Mouse (Mus musculus) heart, embryonic 16.5 days (tissue): ENCODE measurements around the gene Knop1. TPM values are rescaled to one million over a fixed set of nuclear protein-coding genes. Genes with fewer than 3 reads are reported as not detected.

Experiments
- ATAC-seq: fragments of 200-750 bp; cut with Nextera tagmentation; replicated peaks from 2 replicates; pipeline ENCODE4 v1.8.0; 2017; ENCODE audit warnings: moderate number of reproducible peaks; ENCODE audit not compliant: insufficient read depth, low FRiP score; ENCODE audit errors: extremely low read depth
- H3K27ac ChIP-seq: fragments of 300-500 bp; sonication (generic); 2 replicates; pipeline ENCODE4 v1.5.1; 2014; ENCODE audit warnings: mild to moderate bottlenecking, low read length, control low read depth, moderate library complexity
- H3K27me3 ChIP-seq: fragments of 300-500 bp; sonication (generic); 2 replicates; pipeline ENCODE4 v1.6.1; 2014; ENCODE audit warnings: low read length, mixed read lengths; ENCODE audit not compliant: control insufficient read depth, insufficient read depth
- H3K36me3 ChIP-seq: fragments of 300-500 bp; sonication (generic); 2 replicates; pipeline ENCODE4 v1.6.1; 2014; ENCODE audit not compliant: control insufficient read depth, insufficient read depth
- H3K4me1 ChIP-seq: fragments of 300-500 bp; sonication (generic); 2 replicates; pipeline ENCODE4 v1.6.1; 2014; ENCODE audit warnings: low read length, mixed read lengths; ENCODE audit not compliant: control insufficient read depth, insufficient read depth
- H3K4me2 ChIP-seq: fragments of 300-500 bp; sonication (generic); 2 replicates; pipeline ENCODE4 v1.6.1; 2014; ENCODE audit warnings: low read depth, mild to moderate bottlenecking, control low read depth, low read length
- H3K4me3 ChIP-seq: fragments of 300-500 bp; sonication (generic); 2 replicates; pipeline ENCODE4 v1.5.1; 2014; ENCODE audit warnings: mild to moderate bottlenecking, control low read depth, low read length
- H3K9ac ChIP-seq: fragments of 300-500 bp; sonication (generic); 2 replicates; pipeline ENCODE4 v1.6.1; 2014; ENCODE audit warnings: low read length, control low read depth
- H3K9me3 ChIP-seq: fragments of 300-500 bp; sonication (generic); replicated peaks from 2 replicates; pipeline ENCODE4 v1.6.1; 2016; ENCODE audit warnings: low read length; ENCODE audit not compliant: control insufficient read depth
- WGBS: fragments of 180-500 bp; shearing (Covaris S2); extraction: QIAGEN DNeasy Blood & Tissue Kit; methylation state at CpG from one replicate; pipeline ENCODE4 v1.1.7; 2014; 5-methylcytosine and 5-hydroxymethylcytosine counted together
- polyA plus RNA-seq: library from polyadenylated mRNA; unstranded; fragments of >200 nt; fragmentation: Nextera tagmentation; extraction: Ambion mirVana; gene quantifications from 2 replicates; pipeline ENCODE4 v1.2.1, GENCODE M21; 2015

The Knop1 gene
- polyA plus RNA-seq, 1 experiment from 2014 or later: 42.8 TPM

DNA sequence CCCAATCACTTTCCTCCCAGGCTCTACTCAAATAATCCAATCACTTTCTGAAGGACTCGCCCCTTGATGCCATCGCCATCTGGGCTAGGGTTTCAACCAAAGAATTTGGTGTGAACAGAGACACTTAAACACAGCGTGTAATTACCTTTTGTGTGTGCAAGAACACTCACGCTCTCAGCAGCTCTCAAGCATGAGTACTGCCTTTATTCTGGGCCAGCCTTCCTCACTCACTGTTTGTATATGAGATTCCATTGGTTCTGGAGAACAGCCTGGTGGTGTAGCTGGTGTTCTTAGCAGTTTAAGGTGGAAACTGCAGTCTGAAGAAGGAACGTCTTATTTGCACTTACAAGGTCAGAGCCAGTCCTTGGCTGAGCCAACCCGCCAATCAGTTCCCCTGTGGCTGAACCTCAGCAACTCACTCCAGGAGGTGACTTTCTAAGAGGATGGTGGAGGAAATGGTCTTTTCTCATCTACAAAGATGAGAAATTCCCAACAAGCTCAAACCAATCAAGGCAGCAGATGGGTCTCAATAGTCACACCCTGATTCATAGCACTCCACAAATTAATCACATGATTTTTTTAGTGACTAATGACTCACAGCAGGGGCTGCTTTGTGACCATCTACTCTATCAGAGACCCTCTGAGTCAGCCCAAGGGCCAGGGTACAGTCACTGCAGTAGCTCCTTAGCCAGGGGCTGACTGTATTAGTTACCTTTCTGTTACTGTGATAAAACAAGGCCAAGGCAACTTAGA is 31.4 kb upstream of the Knop1 start:
- H3K36me3 ChIP-seq: no peaks in the 10 kb centered on the region
- no peaks in the 10 kb centered on the region for H3K27me3 ChIP-seq
- WGBS: 53% methylated on average over 6 of the region's 6 CpGs
- no peak overlapping the region for H3K4me3 ChIP-seq
- no peak overlapping the region for H3K4me2 ChIP-seq
- H3K9ac ChIP-seq: no peak overlapping the region
- no peak overlapping the region for H3K27ac ChIP-seq
- no peak for ATAC-seq
- no peaks in the 10 kb centered on the region for H3K9me3 ChIP-seq
- no peaks in the 10 kb centered on the region for H3K4me1 ChIP-seq

DNA sequence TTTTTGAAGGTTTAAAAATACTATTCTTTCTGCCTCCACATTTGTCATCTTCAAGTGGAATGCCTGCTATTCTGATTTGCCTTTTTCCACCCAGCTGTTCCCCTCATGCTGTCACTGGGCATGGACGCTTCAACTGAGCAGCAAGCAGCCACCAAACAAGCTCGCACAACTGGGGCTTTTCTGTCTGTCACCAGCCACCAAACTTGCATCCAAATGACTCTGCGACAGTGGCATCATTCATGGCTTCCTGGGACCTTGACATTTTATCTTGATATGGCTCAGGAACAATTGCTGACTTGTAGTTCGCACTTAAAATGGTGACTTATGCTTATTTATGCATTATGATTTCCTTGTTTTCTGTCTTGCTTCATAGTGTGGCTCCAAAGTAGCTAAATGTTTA is 28.9 kb upstream of the Knop1 start:
- Histone ChIP-seq H3K4me3 (no peak overlapping the region), H3K36me3 (no peaks in the 10 kb centered on the region), H3K27ac (no peak overlapping the region), H3K27me3 (no peaks in the 10 kb centered on the region), H3K9me3 (no peaks in the 10 kb centered on the region), H3K4me1 (no peaks in the 10 kb centered on the region), H3K9ac (no peak overlapping the region), H3K4me2 (no peak overlapping the region)
- ATAC-seq: no peak
- WGBS: 71% methylated on average over 4 of the region's 4 CpGs

- ATAC-seq: no peak
- H3K9ac ChIP-seq: no peak overlapping the region
- H3K4me3 ChIP-seq: no peak overlapping the region
- H3K4me2 ChIP-seq: no peak overlapping the region
- no peaks in the 10 kb centered on the region for H3K36me3 ChIP-seq
- H3K4me1 ChIP-seq: no peaks in the 10 kb centered on the region
- no peaks in the 10 kb centered on the region for H3K27me3 ChIP-seq
- 54% methylated on average over 4 of the region's 4 CpGs for WGBS
- no peaks in the 10 kb centered on the region for H3K9me3 ChIP-seq
- no peak overlapping the region for H3K27ac ChIP-seq
Observed at GRCm38 (mm10) chr7:118883957-118884356, 27.9 kb upstream of the Knop1 start.

DNA sequence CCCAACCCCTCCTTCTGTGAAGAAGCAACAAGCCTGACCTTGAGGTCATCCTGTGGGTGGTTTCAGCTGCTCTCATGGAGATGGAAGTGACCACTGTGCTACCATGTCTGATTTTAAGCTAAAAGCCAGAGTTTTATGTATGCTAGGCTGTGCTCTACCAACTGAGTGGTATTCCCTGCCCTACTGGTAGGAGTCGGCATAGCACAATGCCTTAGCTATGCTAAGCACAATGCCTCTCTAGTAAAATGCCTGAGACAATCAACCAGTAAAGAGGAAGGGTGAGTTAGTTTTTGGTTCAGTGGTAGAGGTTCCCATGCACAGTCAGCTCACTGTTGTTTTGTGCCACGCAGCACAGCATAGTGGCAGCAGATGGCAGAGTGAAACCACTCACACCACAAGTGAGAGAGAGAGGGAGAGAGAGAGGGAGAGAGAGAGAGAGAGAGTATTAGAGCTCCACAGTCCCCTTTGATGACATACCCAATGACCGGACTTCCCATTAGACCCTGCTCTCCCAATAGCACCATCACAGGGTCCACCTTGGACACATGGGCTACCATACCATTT is 23.5 kb upstream of the Knop1 start:
- no peak overlapping the region for H3K4me2 ChIP-seq
- H3K4me1 ChIP-seq: no peaks in the 10 kb centered on the region
- no peak overlapping the region for H3K27ac ChIP-seq
- H3K9ac ChIP-seq: no peak overlapping the region
- WGBS: 84% methylated on average over 3 of the region's 3 CpGs
- no peaks in the 10 kb centered on the region for H3K36me3 ChIP-seq
- ATAC-seq: no peak
- no peak overlapping the region for H3K4me3 ChIP-seq
- no peaks in the 10 kb centered on the region for H3K9me3 ChIP-seq
- no peaks in the 10 kb centered on the region for H3K27me3 ChIP-seq

GRCm38 (mm10) chr7:118865362-118865761 is 9.3 kb upstream of the Knop1 start:
- H3K4me1 ChIP-seq: no peaks in the 10 kb centered on the region
- no peaks in the 10 kb centered on the region for H3K9me3 ChIP-seq
- no peak overlapping the region for H3K9ac ChIP-seq
- 46% methylated on average over 2 of the region's 2 CpGs for WGBS
- H3K27ac ChIP-seq: no peak overlapping the region
- H3K36me3 ChIP-seq: no peaks in the 10 kb centered on the region
- ATAC-seq: no peak
- H3K27me3 ChIP-seq: no peaks in the 10 kb centered on the region
- H3K4me2 ChIP-seq: no peak overlapping the region
- no peak overlapping the region for H3K4me3 ChIP-seq

DNA sequence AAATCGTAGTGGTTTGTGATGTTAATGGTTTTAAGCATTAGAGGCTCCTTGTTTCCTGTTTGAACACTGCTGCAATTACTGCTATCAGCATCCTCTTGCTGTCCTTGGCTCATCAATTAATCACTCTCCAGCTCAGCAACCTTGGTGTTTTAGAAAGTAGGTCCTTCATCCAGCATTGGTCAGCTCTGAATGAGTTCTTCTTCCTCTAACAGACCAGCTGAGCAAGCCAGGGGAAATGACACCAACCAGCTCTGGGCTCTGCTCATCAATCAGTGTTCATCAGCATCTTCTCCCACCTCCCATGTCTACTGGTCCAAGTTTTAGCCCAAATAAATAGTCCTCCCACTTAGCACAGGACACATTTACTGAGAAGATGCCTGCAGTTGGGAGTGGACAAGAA is 2.6 kb upstream of the Knop1 start:
- no peaks in the 10 kb centered on the region for H3K36me3 ChIP-seq
- no peaks in the 10 kb centered on the region for H3K27me3 ChIP-seq
- no peak overlapping the region for H3K27ac ChIP-seq
- ATAC-seq: no peak
- WGBS: 80% methylated on average over 1 of the region's 1 CpGs
- no peaks in the 10 kb centered on the region for H3K9me3 ChIP-seq
- H3K9ac ChIP-seq: no peak overlapping the region
- H3K4me2 ChIP-seq: no peak overlapping the region
- H3K4me1 ChIP-seq: peaks cover 12% of the 10 kb centered on the region
- H3K4me3 ChIP-seq: no peak overlapping the region

DNA sequence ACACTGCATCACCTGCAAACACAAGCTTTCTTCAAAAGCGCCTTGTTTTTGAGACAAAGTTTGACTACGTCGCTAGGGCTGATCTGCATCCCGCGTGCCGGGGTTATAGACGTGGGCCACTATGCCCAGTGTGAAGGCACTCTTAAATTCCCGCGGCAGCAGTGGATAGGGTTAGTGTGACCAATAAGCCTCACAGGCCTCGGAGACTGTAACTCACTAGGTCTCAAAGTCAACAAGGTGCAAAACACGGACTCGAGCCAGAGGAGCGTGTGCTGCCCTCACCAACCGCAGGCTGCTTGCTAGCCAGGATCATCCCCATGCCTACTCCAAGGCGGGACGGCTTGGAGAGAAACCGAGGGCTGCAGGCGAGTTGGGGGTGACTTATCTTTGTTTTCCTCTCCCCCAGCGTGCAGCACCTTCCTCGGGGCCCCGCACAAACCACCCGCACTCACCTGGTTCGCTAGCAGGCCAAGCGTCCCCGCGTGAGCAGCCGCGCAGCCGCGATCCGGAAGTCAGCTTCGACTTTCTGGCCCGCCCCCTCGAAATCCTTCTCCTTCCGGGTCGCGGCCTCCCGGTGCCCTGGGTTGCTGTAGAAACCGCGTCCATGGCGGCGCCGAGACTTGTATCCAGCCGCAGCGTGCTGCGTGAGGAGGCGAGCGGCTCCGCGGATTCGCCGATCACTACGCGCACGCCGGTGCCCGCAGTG is 730 bp downstream of the Knop1 start, which contains the start of gene Iqck:
Iqck (plus strand) TSS at position 582 of the 706 bp plus-strand sequence.
- peak within 1 kb of the TSS; percentile 92 for H3K4me3 ChIP-seq
- H3K36me3 ChIP-seq: peaks cover 12% of the 10 kb centered on the region
- peaks cover 29% of the 10 kb centered on the region for H3K4me1 ChIP-seq
- H3K27me3 ChIP-seq: no peaks in the 10 kb centered on the region
- peak; percentile 93 for ATAC-seq
- H3K9me3 ChIP-seq: no peaks in the 10 kb centered on the region
- under 1% methylated on average over 57 of the region's 57 CpGs for WGBS
- peak within 1 kb of the TSS; percentile 86 for H3K9ac ChIP-seq
- H3K27ac ChIP-seq: peak within 1 kb of the TSS; percentile 64
- H3K4me2 ChIP-seq: peak within 1 kb of the TSS; percentile 89

GRCm38 (mm10) chr7:118854606-118855005 is 1.4 kb downstream of the Knop1 start:
- H3K4me1 ChIP-seq: peaks cover 37% of the 10 kb centered on the region

GRCm38 (mm10) chr7:118852611-118853010 is 3.4 kb downstream of the Knop1 start:
- Histone ChIP-seq H3K4me3 (no peak overlapping the region), H3K36me3 (peaks cover 24% of the 10 kb centered on the region), H3K9ac (no peak overlapping the region), H3K27me3 (no peaks in the 10 kb centered on the region), H3K27ac (peak overlapping the region; percentile 65; the same call in 1 of the 2 replicates), H3K4me1 (peaks cover 54% of the 10 kb centered on the region), H3K9me3 (no peaks in the 10 kb centered on the region), H3K4me2 (no peak overlapping the region)
- 77% methylated on average over 4 of the region's 4 CpGs for WGBS
- no peak for ATAC-seq

More at GRCm38 (mm10) chr7:118854606-118855005, 1.4 kb downstream of the Knop1 start:
- Histone ChIP-seq H3K27me3 (no peaks in the 10 kb centered on the region), H3K4me3 (peak overlapping the region; percentile 92), H3K36me3 (peaks cover 16% of the 10 kb centered on the region), H3K9ac (peak overlapping the region; percentile 86), H3K4me2 (peak overlapping the region; percentile 89), H3K9me3 (no peaks in the 10 kb centered on the region), H3K27ac (no peak overlapping the region)
- ATAC-seq: no peak
- 10% methylated on average over 3 of the region's 3 CpGs for WGBS
